Mouse (Mus musculus) ES-E14 (cell line): Measurements from ENCODE around the gene Adam17. TPM values are rescaled to one million over a fixed set of nuclear protein-coding genes. Genes with fewer than 3 reads are reported as not detected.

Experiments
- DNase-seq: peaks from one replicate; pipeline ENCODE4 v3.0.0-alpha.2; 2013; ENCODE audit warnings: low read depth, low spot score
- H3K27ac ChIP-seq: 2 replicates; pipeline ENCODE4 v1.5.1; 2012; ENCODE audit warnings: low read depth, mild to moderate bottlenecking, low read length, moderate library complexity, mixed read lengths; ENCODE audit not compliant: poor library complexity, insufficient read depth, severe bottlenecking
- H3K36me3 ChIP-seq: 2 replicates; pipeline ENCODE4 v1.6.1; 2012; ENCODE audit warnings: mild to moderate bottlenecking, low read length, moderate library complexity, mixed read lengths; ENCODE audit not compliant: control insufficient read depth, poor library complexity, insufficient read depth, severe bottlenecking
- H3K4me1 ChIP-seq, 2 experiments: fragments of 150-350 bp in 1 of 2; sonication (generic) in 1 of 2; 2 replicates each; pipeline ENCODE4 v1.6.1; 2012; ENCODE audit warnings: low read length in 2 of 2, mild to moderate bottlenecking in 1 of 2, mixed read lengths in 1 of 2; ENCODE audit not compliant: control insufficient read depth in 2 of 2, insufficient read depth in 2 of 2, poor library complexity in 1 of 2
- H3K4me3 ChIP-seq, 2 experiments: fragments of 150-350 bp in 1 of 2; sonication (generic) in 1 of 2; 2 replicates each; pipeline ENCODE4 v1.5.1; 2012; ENCODE audit warnings: low read length in 2 of 2, low read depth in 1 of 2, mild to moderate bottlenecking in 1 of 2, mixed read lengths in 1 of 2; ENCODE audit not compliant: insufficient read depth in 1 of 2, poor library complexity in 1 of 2, severe bottlenecking in 1 of 2
- H3K9ac ChIP-seq: 2 replicates; pipeline ENCODE4 v1.6.1; 2012; ENCODE audit warnings: low read depth, mild to moderate bottlenecking, low read length, mixed read lengths; ENCODE audit not compliant: poor library complexity, insufficient read depth, severe bottlenecking
- H3K9me3 ChIP-seq: fragments of 150-350 bp; sonication (generic); 2 replicates; pipeline ENCODE4 v1.6.1; 2012; ENCODE audit warnings: low read depth, mild to moderate bottlenecking, low read length; ENCODE audit not compliant: control insufficient read depth, insufficient read depth
- CHD2 ChIP-seq: IDR thresholded peaks from 2 replicates; pipeline ENCODE4 v1.6.1; 2014; ENCODE audit warnings: mild to moderate bottlenecking, low read depth, low read length, inconsistent platforms
- HCFC1 ChIP-seq: IDR thresholded peaks from 2 replicates; pipeline ENCODE4 v1.6.1; 2012; ENCODE audit warnings: low read length, inconsistent platforms, borderline replicate concordance; ENCODE audit not compliant: insufficient read depth
- MAFK ChIP-seq: IDR thresholded peaks from 2 replicates; pipeline ENCODE4 v1.6.1; 2014; ENCODE audit warnings: mild to moderate bottlenecking, low read depth, low read length, inconsistent platforms; ENCODE audit not compliant: insufficient read depth
- ZC3H11A ChIP-seq: IDR thresholded peaks from 2 replicates; pipeline ENCODE4 v1.6.1; 2012; ENCODE audit warnings: low read depth, mild to moderate bottlenecking, inconsistent platforms, low read length, borderline replicate concordance
- ZNF384 ChIP-seq: IDR thresholded peaks from 2 replicates; pipeline ENCODE4 v1.6.1; 2012; ENCODE audit warnings: low read depth, low read length, inconsistent platforms
- in situ Hi-C, 2 experiments: fragments of 600-800 bp; cut with MboI; formaldehyde crosslinking; loops; one replicate each; pipeline ENCODE4 v1.15.1; 2025; ENCODE audit warnings: low sequenced_read_pairs in 2 of 2, inconsistent platforms in 1 of 2; ENCODE audit not compliant: unreplicated experiment in 2 of 2
- total RNA-seq: library from RNA; depleted of rRNA; stranded (reverse); fragments of 300-350 nt; gene quantifications from 2 replicates; pipeline ENCODE4 v1.2.3, GENCODE M21; 2012

The Adam17 gene
- total RNA-seq, 1 experiment: 56.7 TPM

DNA sequence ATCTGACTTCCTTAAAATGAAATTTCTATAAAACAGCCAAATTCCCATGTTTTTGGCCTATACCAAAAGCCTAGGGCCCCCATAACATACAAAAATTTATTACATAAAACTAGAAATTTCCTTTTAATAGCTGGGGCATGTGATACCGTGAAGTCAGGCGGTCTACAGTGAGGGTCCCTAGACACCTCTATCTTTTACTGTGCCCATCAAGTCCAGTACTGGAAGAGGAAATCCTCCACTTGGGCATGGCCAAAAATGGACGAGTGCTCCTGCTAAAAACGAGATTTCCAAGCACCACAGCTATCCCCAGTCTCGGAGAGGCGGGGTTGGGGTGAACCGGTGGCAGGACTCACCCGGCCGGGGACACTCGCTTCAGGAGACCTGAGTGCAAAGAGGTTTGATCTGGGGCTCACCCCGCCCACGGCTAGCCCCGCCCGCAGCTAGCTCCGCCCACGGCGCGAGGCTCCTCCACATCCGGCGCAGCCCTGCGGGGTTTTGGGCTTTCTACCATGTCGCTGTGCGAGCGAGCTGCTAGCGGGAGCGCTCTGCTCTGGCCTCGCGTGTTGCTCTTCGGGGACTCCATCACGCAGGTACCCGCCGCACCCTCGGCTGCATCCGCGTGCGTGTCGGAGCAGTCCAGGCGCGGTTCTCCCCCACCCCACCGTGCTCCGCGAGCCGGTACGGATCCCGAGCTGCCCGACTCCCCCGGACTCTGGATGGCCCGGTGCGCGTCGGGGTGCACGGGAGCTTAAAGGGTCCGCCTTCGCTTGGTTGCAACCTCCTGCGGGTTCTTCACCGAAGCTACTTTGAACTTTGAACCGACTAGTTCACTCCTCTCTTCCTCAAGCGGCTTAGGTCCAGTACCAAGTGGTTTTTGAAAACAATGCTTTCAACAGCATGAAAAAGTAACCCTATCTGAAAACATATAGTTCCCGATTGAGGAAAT lies 57.2 kb downstream of the Adam17 start, which contains the start of gene Iah1:
Gene Iah1, plus strand, starts transcription at position 467 of the 946 bp plus-strand sequence.
- peak within 1 kb of the TSS; percentile 90 for H3K9ac ChIP-seq
- no peaks in the 10 kb centered on the region for H3K9me3 ChIP-seq
- H3K4me1 ChIP-seq: peaks cover 0 to 3% of the 10 kb centered on the region in 2 experiments; a peak in 1 of 4 replicates
- in situ Hi-C loops: no loop called here
- DNase-seq: peak; percentile 59
- no peak within 1 kb of the TSS for H3K27ac ChIP-seq
- no peak for TF ChIP-seq CHD2
- no peak for TF ChIP-seq ZNF384
- no peak for TF ChIP-seq HCFC1
- no peak for TF ChIP-seq ZC3H11A
- no peak for TF ChIP-seq MAFK
- H3K4me3 ChIP-seq: peak within 1 kb of the TSS; percentile 90 to 98
- H3K36me3 ChIP-seq: peaks cover 20% of the 10 kb centered on the region

DNA sequence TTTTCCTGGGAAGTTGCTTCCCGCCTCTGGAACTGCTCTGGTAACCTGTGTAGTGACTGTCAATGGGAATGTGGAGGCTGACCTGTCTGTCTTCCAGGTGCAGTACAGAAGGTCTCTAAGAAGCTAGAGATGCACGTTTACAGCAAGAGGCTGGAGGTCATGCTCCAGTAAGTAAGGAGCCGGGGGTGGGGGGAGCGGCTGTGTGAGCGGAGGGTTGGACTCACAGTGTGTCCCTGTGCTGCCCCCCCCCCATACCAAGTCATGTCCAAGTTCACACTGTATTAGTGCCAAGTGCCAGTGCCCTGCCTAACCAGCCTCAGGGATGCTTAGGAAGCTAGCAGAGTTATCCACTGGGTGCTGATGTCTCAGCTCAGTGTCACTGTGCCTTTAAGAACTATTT lies 61.2 kb downstream of the Adam17 start:
- no peak for TF ChIP-seq MAFK
- TF ChIP-seq ZC3H11A: no peak
- TF ChIP-seq CHD2: no peak
- TF ChIP-seq ZNF384: no peak
- no peak for TF ChIP-seq HCFC1
- DNase-seq: no peak
- in situ Hi-C loops: no loop called here
- H3K4me3 ChIP-seq: no peak overlapping the region
- peaks cover 0 to 3% of the 10 kb centered on the region in 2 experiments; a peak in 1 of 4 replicates for H3K4me1 ChIP-seq
- H3K9ac ChIP-seq: no peak overlapping the region
- no peaks in the 10 kb centered on the region for H3K9me3 ChIP-seq
- H3K27ac ChIP-seq: no peak overlapping the region
- H3K36me3 ChIP-seq: peaks cover 45% of the 10 kb centered on the region

DNA sequence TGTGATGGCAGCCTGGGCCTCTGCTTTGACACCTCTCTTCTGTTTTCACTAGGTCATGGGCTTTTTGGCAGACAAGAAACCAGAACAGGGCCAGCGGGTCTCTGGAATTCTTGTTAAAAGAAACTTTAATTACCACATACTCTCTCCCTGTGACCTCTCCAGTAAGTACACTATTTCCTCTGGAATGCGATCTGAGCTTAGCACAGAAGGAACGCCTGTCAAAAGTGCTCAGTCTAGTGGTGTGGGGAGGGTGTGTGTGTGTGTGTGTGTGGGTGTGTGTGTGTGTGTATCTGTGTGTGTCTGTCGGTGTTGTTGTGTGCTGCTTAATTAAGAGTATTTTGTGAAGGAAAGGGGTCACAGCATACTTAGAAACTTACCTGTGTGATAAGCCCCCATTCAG lies 66.7 kb downstream of the Adam17 start:
- peaks cover 61% of the 10 kb centered on the region for H3K36me3 ChIP-seq
- no peak overlapping the region for H3K9ac ChIP-seq

DNA sequence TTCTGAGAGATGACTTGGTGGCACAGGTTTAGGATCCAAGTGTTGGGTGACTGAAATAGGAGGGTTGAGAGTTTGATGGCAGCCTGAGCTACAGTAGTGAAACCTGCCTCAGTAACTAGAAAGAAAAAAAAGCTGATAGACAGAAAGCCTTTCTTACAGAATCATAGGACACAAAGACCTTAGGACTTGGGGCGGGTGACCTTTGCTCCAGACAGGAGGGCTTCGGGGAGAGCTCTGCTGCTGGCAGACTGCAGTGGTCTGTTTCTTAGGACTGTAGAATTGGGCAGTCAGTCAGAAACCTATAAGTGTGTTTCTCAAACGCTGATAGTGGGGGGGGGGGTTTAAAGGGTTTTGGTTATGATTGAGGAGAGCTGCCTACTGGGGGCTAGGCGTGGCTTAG lies 67.7 kb downstream of the Adam17 start:
- Histone ChIP-seq H3K9me3 (no peaks in the 10 kb centered on the region), H3K9ac (no peak overlapping the region), H3K4me3 (no peak overlapping the region), H3K36me3 (peaks cover 61% of the 10 kb centered on the region), H3K4me1 (no peaks in the 10 kb centered on the region), H3K27ac (no peak overlapping the region)
- no peak for DNase-seq
- in situ Hi-C loops: no loop called here
- no peak for TF ChIP-seq MAFK
- TF ChIP-seq ZC3H11A: no peak

More for the DNA sequence above, 66.7 kb downstream of the Adam17 start:
- no peak for DNase-seq
- H3K4me3 ChIP-seq: no peak overlapping the region
- no peak overlapping the region for H3K27ac ChIP-seq
- H3K4me1 ChIP-seq: no peaks in the 10 kb centered on the region
- H3K9me3 ChIP-seq: no peaks in the 10 kb centered on the region
- in situ Hi-C loops: no loop called here
- TF ChIP-seq ZNF384: no peak
- no peak for TF ChIP-seq CHD2
- TF ChIP-seq HCFC1: no peak
- TF ChIP-seq ZC3H11A: no peak
- TF ChIP-seq MAFK: no peak
